Mouse (Mus musculus): ENCODE data around the gene Pde1b. TPM values are rescaled to one million over a fixed set of nuclear protein-coding genes. Genes with fewer than 3 reads are reported as not detected.

Gene Pde1b
- polyA plus RNA-seq, 1 experiment = 8.0 TPM

- no peak for TF ChIP-seq CTCF (IDR thresholded peaks at IDR 0.05; ENCODE audit: insufficient read depth, low read length)
- TF ChIP-seq POLR2A (IDR thresholded peaks at IDR 0.05; ENCODE audit: borderline replicate concordance, extremely low read depth, low read depth, low read length) = no peak
- H3K4me3 ChIP-seq (replicated peaks; ENCODE audit: extremely low read depth, low read depth, low read length) = no peak overlapping the region
These were observed 23.7 kb upstream of the Pde1b start for GRCm38 (mm10) chr15:103479080-103479606.

GRCm38 (mm10) chr15:103480129-103480528, 22.7 kb upstream of the Pde1b start:
- 70% methylated on average over 2 of the region's 2 CpGs for WGBS
- no peak for TF ChIP-seq CTCF (IDR thresholded peaks at IDR 0.05; ENCODE audit: insufficient read depth, low read length)
- no peak for TF ChIP-seq POLR2A (IDR thresholded peaks at IDR 0.05; ENCODE audit: borderline replicate concordance, extremely low read depth, low read depth, low read length)
- H3K4me3 ChIP-seq (replicated peaks; ENCODE audit: extremely low read depth, low read depth, low read length) = no peak overlapping the region
- DNase-seq = no peak
- no peaks in the 10 kb centered on the region for H3K4me1 ChIP-seq (ENCODE audit: control insufficient read depth, insufficient read depth, low read length)

More at GRCm38 (mm10) chr15:103479080-103479606, 23.7 kb upstream of the Pde1b start:
- DNase-seq = no peak
- WGBS = 46% methylated on average over 1 of the region's 1 CpGs
- no peaks in the 10 kb centered on the region for H3K4me1 ChIP-seq (ENCODE audit: control insufficient read depth, insufficient read depth, low read length)

GRCm38 (mm10) chr15:103482488-103482887, 20.3 kb upstream of the Pde1b start:
- WGBS = 21% methylated on average over 1 of the region's 1 CpGs
- DNase-seq = no peak
- Histone ChIP-seq H3K4me3 (replicated peaks; ENCODE audit: extremely low read depth, low read depth, low read length) (no peak overlapping the region), H3K4me1 (ENCODE audit: control insufficient read depth, insufficient read depth, low read length) (no peaks in the 10 kb centered on the region)
- TF ChIP-seq CTCF (IDR thresholded peaks at IDR 0.05; ENCODE audit: insufficient read depth, low read length) (no peak), POLR2A (IDR thresholded peaks at IDR 0.05; ENCODE audit: borderline replicate concordance, extremely low read depth, low read depth, low read length) (no peak)

GRCm38 (mm10) chr15:103484490-103484889, 18.3 kb upstream of the Pde1b start:
- WGBS = 59% methylated on average over 2 of the region's 2 CpGs
- TF ChIP-seq POLR2A (IDR thresholded peaks at IDR 0.05; ENCODE audit: borderline replicate concordance, extremely low read depth, low read depth, low read length) (no peak), CTCF (IDR thresholded peaks at IDR 0.05; ENCODE audit: insufficient read depth, low read length) (no peak)

DNA sequence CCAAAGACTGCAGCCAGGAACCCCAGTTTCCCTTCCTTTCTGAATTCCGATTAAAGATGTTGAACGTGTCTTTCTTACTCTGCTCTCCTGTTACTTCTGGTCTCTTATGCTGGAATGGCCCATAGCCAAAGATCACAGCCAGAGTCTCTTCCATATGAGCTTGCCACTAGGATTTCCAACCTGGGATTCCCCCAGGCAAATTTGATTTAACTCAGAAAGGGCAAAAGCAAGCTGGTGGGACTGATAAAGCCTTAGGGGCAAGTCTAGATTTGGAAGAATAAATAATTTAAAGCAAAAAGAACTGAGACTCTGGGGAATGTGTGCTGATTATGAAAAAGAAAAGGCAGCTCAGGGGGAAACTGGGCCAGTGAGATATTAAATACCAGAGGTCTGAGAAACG, 17.7 kb upstream of the Pde1b start:
- 59% methylated on average over 3 of the region's 3 CpGs for WGBS
- no peak for DNase-seq
- Histone ChIP-seq H3K4me3 (replicated peaks; ENCODE audit: extremely low read depth, low read depth, low read length) (no peak overlapping the region), H3K4me1 (ENCODE audit: control insufficient read depth, insufficient read depth, low read length) (no peaks in the 10 kb centered on the region)
- no peak for TF ChIP-seq CTCF (IDR thresholded peaks at IDR 0.05; ENCODE audit: insufficient read depth, low read length)
- TF ChIP-seq POLR2A (IDR thresholded peaks at IDR 0.05; ENCODE audit: borderline replicate concordance, extremely low read depth, low read depth, low read length) = no peak

More at GRCm38 (mm10) chr15:103484490-103484889, 18.3 kb upstream of the Pde1b start:
- Histone ChIP-seq H3K4me1 (ENCODE audit: control insufficient read depth, insufficient read depth, low read length) (no peaks in the 10 kb centered on the region), H3K4me3 (replicated peaks; ENCODE audit: extremely low read depth, low read depth, low read length) (no peak overlapping the region)
- no peak for DNase-seq

DNA sequence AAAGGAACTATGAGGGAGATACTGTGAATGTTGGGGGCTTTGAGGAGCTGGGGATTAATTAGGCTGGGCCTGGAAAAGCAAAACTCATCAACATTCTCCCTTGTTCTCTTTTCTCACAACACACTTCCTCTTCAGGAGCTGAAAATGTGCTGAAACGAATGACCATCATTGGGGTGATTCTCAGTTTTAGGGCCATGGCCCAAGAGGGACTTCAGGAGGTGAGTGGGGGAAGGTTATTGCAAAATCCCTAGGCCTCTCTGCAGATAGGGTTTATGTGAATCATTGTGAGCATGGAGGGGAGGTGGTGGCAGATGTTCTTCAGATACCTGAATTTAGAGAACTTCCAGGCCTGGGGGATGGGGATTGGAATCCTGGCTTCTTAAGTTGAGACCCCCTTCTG, 16.2 kb upstream of the Pde1b start:
- TF ChIP-seq POLR2A (IDR thresholded peaks at IDR 0.05; ENCODE audit: borderline replicate concordance, extremely low read depth, low read depth, low read length) = no peak
- no peak for TF ChIP-seq CTCF (IDR thresholded peaks at IDR 0.05; ENCODE audit: insufficient read depth, low read length)
- Histone ChIP-seq H3K4me1 (ENCODE audit: control insufficient read depth, insufficient read depth, low read length) (no peaks in the 10 kb centered on the region), H3K4me3 (replicated peaks; ENCODE audit: extremely low read depth, low read depth, low read length) (no peak overlapping the region)
- DNase-seq = no peak
- 57% methylated on average over 1 of the region's 1 CpGs for WGBS

DNA sequence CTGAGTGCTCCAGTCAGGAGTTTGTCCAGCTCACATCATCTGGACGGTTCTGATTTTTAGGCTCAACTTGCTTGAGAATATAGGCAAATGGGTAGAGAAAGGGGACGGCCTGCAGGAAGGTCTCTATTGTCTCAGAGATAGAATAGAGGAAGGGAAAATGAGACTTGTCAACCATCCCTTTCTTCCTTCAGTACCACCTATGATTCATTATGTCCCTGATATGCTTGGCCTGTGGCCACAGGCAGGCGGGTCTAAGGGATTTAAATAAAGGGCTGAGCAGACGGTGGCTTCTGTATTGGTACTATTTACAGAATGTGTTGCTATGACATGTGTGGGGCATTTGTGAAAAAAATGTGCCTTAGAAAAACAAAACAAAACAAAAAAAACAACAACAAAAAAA, 14.5 kb upstream of the Pde1b start:
- Histone ChIP-seq H3K4me3 (replicated peaks; ENCODE audit: extremely low read depth, low read depth, low read length) (no peak overlapping the region), H3K4me1 (ENCODE audit: control insufficient read depth, insufficient read depth, low read length) (no peaks in the 10 kb centered on the region)
- TF ChIP-seq CTCF (IDR thresholded peaks at IDR 0.05; ENCODE audit: insufficient read depth, low read length) (no peak), POLR2A (IDR thresholded peaks at IDR 0.05; ENCODE audit: borderline replicate concordance, extremely low read depth, low read depth, low read length) (no peak)
- WGBS = 40% methylated on average over 4 of the region's 4 CpGs
- DNase-seq = no peak

DNA sequence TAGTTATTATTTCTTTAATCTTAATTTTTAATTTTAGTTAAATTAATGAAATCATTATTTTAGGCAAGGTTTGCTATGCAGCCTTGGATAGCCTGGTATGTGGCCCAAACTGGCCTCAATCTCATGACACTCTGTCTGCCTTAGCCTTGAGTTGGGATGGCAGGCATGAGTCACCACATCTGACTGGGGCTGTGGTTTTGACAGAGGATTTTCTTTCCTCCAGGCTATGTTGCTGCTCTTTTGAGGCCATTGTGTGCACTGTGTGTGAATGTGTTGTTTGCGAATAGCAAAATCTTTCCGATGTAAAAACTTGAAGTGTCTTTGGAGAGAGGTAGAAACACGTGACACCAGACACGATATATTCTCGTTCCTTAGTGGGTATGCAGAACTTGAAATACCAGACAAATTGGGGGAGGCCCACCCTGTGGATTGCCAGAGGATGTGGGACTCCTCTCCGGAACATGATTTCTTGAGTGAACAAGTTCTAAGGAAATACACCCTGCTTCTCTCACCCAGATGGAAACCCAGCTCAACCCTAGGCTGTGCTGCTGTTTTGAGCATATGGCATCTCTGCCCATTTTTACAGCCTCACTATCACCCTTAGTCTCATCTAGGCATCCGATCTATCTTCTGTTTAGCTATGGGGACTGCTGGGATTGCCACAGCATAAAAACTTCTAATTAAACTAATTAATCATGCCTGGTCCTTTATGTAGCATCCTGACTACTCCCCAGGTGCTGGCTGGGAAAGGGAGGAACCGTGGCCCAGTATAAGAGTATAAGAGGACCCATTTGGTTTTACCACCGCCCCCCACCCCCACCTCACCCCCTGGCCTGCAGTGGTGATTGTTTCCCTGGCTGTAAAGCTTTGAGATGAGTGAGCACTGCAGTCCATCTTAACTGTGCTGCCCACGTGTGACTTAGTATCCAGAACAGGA, 6.4 kb upstream of the Pde1b start:
- Histone ChIP-seq H3K4me3 (replicated peaks; ENCODE audit: extremely low read depth, low read depth, low read length) (no peak overlapping the region), H3K4me1 (ENCODE audit: control insufficient read depth, insufficient read depth, low read length) (no peaks in the 10 kb centered on the region)
- 64% methylated on average over 10 of the region's 10 CpGs for WGBS
- TF ChIP-seq POLR2A (IDR thresholded peaks at IDR 0.05; ENCODE audit: borderline replicate concordance, extremely low read depth, low read depth, low read length) (no peak), CTCF (IDR thresholded peaks at IDR 0.05; ENCODE audit: insufficient read depth, low read length) (no peak)
- DNase-seq = no peak

DNA sequence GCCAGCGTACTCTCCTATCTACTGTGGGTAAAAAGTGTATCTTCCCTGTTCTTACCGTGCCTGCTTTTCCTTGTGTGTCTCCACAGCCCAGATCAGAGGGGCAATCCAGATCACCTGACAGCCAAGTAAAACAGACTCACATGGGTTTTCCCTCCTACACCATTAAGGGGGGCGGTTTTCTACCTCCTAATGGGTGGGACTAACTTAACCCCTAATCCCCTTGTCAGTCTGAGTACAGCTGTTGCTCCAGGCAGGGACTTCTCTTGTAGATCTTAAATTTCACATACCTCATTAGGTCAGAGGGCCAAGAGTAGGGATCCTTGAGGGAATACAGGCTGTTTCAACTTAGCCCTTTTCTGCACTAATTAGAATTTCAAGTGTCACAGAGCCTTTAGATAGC, 4.7 kb upstream of the Pde1b start:
- Histone ChIP-seq H3K4me1 (ENCODE audit: control insufficient read depth, insufficient read depth, low read length) (no peaks in the 10 kb centered on the region; the same call in 1 of the 2 replicates), H3K4me3 (replicated peaks; ENCODE audit: extremely low read depth, low read depth, low read length) (no peak overlapping the region)
- DNase-seq = no peak
- 57% methylated on average over 3 of the region's 3 CpGs for WGBS
- TF ChIP-seq CTCF (IDR thresholded peaks at IDR 0.05; ENCODE audit: insufficient read depth, low read length) (no peak), POLR2A (IDR thresholded peaks at IDR 0.05; ENCODE audit: borderline replicate concordance, extremely low read depth, low read depth, low read length) (no peak)

Measured in lung, adult 2 months (tissue).